Mouse (Mus musculus): ENCODE data around the gene Srpr. TPM values are rescaled to one million over a fixed set of nuclear protein-coding genes. Genes with fewer than 3 reads are reported as not detected.

Srpr gene
- polyA plus RNA-seq, 1 experiment from 2014 or later, result 54.4 TPM

DNA sequence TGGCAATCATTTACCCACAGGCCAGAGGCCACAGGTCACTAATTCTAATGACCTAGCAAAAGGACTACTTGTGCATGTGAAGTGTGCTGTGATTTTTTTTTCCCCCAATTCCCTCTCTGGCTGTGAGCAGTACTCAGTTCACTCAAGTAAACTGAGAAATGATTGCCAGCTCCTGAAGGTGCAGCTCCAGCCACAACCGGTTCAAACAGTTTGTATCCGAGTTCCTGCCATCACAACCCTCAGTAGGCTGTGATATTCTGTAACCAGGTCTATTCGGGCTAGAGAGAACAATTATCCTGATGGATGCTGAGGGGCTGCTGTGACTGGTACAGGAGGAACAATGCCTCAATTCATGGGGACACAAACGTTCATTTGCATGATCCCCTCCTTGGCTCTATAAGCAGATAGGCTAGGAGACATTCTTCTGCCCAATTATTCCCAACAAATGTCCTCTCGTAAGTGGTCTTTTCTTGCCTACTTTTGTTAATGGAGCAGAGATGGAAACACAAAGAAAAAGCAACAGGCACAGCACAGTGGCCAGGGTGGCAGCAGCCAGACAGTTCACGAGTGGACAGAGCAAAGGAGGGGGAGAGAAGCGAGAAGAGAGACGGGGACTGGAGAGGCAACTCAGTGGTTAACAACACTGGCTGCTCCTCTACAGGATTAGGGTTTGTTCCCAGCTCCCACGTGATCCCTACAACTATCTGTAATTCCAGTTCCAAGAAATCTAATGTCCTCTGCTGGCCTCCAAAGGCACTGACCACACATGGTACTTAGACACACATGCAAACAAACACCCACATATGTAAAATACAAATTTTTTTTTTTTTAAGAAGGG lies 33.0 kb upstream of the Srpr start:
- Histone ChIP-seq H3K9me3 (no peaks in the 10 kb centered on the region), H3K27ac (replicated peaks) (0 out of 2 replicates have a peak overlapping the region, but pooled peaks have one; percentile 0), H3K4me1 (peaks cover 11% of the 10 kb centered on the region), H3K9ac (replicated peaks) (0 out of 2 replicates have a peak overlapping the region, but pooled peaks have one; percentile 10), H3K27me3 (no peaks in the 10 kb centered on the region), H3K36me3 (no peaks in the 10 kb centered on the region), H3K4me3 (no peak overlapping the region), H3K4me2 (replicated peaks) (no peak overlapping the region)
- WGBS, result 4% methylated on average over 9 of the region's 9 CpGs
- peak; percentile 64 for ATAC-seq (replicated peaks)

DNA sequence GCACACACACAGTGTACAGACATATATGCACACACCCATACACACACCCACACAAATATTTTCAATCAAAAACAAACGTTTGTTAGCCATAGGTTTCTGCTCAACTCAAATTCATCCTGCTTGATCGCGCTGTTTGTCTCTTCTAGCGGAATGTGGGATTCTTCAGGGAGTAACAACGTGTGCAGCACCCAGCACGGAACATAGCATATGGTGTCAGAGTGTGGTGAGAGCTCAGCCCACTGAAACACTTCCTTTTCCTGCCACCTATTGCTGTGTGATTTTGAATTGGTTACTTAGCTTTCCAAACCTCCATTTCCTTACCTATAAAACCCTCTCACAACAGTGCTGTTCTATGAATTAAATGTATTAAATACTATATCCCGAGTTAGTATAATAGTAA lies 29.9 kb upstream of the Srpr start:
- no peak overlapping the region for H3K4me2 ChIP-seq (replicated peaks)
- no peak overlapping the region for H3K9ac ChIP-seq (replicated peaks)
- ATAC-seq (replicated peaks), result no peak
- no peak overlapping the region for H3K4me3 ChIP-seq
- H3K9me3 ChIP-seq, result no peaks in the 10 kb centered on the region
- WGBS, result 92% methylated on average over 7 of the region's 7 CpGs
- no peaks in the 10 kb centered on the region for H3K36me3 ChIP-seq
- peaks cover 16% of the 10 kb centered on the region for H3K4me1 ChIP-seq
- H3K27me3 ChIP-seq, result no peaks in the 10 kb centered on the region
- no peak overlapping the region for H3K27ac ChIP-seq (replicated peaks)

DNA sequence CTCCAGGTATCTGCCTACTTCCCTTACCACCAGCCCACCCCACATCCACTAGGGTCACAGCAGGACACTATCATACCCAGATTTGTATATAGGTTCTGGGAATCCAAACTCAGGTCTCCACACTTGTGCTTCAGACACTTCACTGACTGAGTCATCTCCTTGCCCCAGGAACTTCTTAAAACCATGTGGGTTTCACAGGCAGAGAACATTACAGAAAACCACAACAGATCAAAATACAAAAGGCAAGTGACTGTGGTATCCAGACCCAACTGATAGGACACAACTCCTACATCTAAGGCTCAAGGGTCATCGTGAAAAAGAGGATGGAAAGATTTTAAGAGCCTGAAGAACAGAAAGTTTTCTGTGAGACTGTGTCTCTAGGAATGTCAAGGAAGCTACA lies 26.6 kb upstream of the Srpr start:
- no peaks in the 10 kb centered on the region for H3K9me3 ChIP-seq
- ATAC-seq (replicated peaks), result no peak
- H3K36me3 ChIP-seq, result no peaks in the 10 kb centered on the region
- H3K27ac ChIP-seq (replicated peaks), result no peak overlapping the region
- H3K9ac ChIP-seq (replicated peaks), result no peak overlapping the region
- 93% methylated on average over 1 of the region's 1 CpGs for WGBS
- no peak overlapping the region for H3K4me2 ChIP-seq (replicated peaks)
- H3K27me3 ChIP-seq, result no peaks in the 10 kb centered on the region
- H3K4me1 ChIP-seq, result peaks cover 13% of the 10 kb centered on the region
- no peak overlapping the region for H3K4me3 ChIP-seq

DNA sequence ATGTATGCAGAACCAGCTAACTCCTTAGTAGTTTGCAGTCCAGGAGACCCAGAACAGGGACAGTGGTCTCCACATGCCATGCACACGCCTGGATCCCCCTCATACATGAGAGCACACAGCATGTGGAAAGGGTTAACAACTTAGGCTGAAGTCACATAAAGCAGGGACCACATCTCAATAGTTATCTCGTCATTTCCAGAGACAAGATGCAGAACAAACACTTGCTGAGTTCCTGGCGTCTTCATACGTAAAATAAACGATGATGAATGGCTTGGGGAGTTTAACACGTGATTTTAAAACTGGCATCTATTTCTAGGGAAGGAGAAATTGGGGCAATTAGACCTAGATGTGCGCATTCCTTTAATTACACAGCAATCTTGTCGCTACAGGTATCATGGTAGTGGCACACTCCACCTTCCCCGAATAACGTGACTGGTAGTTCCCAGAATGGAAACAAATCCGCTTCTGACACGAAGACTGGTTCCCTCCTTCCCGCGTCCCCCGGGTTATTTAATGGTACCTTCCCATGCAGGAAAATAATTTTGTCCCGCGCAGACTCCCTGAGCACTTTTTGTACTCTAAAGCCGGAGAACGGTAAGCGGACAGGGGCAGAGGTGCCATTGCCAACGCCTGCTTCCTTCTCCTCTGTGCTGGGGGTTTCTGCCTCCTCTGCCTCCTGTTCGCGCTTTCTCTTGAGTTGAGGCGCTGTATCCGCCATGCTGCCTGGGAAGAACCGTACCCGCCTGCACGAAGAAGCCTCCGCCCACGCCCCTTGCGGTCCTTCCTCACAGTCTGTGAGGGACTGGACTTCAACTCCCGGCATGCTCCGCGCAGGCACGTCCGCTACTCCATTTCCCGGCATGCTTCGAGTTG lies 24.5 kb upstream of the Srpr start, which contains the start of gene Dcps:
TSS of gene Dcps (minus strand) at position 811 of the 873 bp plus-strand sequence.
- H3K4me2 ChIP-seq (replicated peaks), result peak within 1 kb of the TSS; percentile 80
- no peaks in the 10 kb centered on the region for H3K36me3 ChIP-seq
- H3K9me3 ChIP-seq, result no peaks in the 10 kb centered on the region
- ATAC-seq (replicated peaks), result peak; percentile 98
- H3K27me3 ChIP-seq, result no peaks in the 10 kb centered on the region
- peak within 1 kb of the TSS; percentile 98 for H3K27ac ChIP-seq (replicated peaks)
- peak within 1 kb of the TSS; percentile 84 for H3K4me3 ChIP-seq
- WGBS, result under 1% methylated on average over 38 of the region's 38 CpGs
- peaks cover 13% of the 10 kb centered on the region for H3K4me1 ChIP-seq
- peak within 1 kb of the TSS; percentile 80 for H3K9ac ChIP-seq (replicated peaks)

DNA sequence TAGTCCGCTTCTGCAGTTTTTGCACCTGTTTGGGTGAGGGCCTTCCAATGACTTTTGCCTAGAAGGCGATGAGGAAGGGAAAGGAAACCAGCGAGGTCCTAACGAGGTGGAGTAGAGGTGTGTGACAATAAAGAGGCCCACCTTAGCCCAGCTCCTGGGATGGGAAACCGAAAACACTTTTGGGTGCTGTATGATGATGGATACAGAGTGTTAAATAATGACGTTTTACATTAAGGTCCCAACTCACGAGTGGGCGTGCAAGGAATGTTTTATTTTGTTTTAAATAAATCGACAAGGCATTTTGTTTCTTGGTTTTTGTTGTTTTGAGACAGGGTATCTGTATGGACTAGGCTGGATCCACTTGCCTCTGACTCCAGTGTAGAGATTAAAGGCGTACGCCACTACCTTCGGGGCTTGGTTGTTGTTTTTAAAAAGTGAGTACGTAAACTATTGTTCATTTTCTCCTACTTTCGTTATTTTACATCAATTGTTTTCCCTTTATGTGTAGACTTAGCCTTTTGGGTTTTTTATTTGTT lies 23.8 kb upstream of the Srpr start:
- peaks cover 13% of the 10 kb centered on the region for H3K4me1 ChIP-seq
- peak overlapping the region; percentile 80 for H3K4me2 ChIP-seq (replicated peaks)
- H3K9me3 ChIP-seq, result no peaks in the 10 kb centered on the region
- H3K4me3 ChIP-seq, result peak overlapping the region; percentile 84
- no peaks in the 10 kb centered on the region for H3K27me3 ChIP-seq
- peak; percentile 42; the same call in 1 of the 2 replicates for ATAC-seq (replicated peaks)
- 47% methylated on average over 14 of the region's 14 CpGs for WGBS
- H3K27ac ChIP-seq (replicated peaks), result peak overlapping the region; percentile 98
- H3K9ac ChIP-seq (replicated peaks), result peak overlapping the region; percentile 80
- no peaks in the 10 kb centered on the region for H3K36me3 ChIP-seq

DNA sequence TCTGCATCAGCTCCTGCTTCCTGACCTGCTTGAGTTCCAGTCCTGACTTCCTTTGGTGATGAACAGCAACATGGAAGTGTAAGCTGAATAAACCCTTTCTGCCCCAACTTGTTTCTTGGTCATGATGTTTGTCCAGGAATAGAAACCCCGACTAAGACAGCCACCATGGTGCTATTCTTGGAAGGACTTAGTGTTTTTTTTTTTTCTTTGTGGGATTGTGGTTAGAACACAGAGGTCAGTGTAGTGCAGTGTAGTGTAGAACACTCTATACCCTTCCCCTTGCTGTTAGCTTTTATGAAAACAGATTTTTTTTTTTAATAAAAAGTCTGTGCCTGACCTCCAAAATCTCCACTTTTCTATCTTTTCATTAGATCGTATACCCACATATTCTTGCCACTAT lies 17.1 kb upstream of the Srpr start:
- H3K4me2 ChIP-seq (replicated peaks), result no peak overlapping the region
- no peaks in the 10 kb centered on the region for H3K9me3 ChIP-seq
- ATAC-seq (replicated peaks), result no peak
- no peak overlapping the region for H3K4me3 ChIP-seq
- no peak overlapping the region for H3K27ac ChIP-seq (replicated peaks)
- H3K4me1 ChIP-seq, result no peaks in the 10 kb centered on the region
- no peak overlapping the region for H3K9ac ChIP-seq (replicated peaks)
- no peaks in the 10 kb centered on the region for H3K36me3 ChIP-seq
- H3K27me3 ChIP-seq, result no peaks in the 10 kb centered on the region
- WGBS, result 82% methylated on average over 2 of the region's 2 CpGs

DNA sequence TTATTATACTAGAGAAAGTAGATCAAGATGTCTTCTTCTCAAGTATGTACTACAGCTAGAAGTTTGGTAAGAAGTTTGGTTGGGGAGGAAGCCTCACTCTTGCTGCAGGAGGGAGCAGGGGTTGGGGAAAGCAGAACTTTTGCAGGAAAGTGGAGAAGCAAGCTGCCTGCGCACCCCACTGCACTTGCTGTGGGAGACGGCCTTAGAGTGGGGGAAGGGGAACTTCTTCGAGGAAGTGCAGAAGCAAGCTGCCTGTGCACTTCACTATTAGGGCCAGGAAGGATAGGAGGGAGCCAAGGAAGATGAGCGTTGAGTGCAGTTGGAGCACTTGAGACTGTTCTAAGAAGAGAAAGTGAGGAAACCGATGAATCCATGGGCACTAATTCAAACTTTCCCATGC lies 16.6 kb upstream of the Srpr start:
- Histone ChIP-seq H3K36me3 (no peaks in the 10 kb centered on the region), H3K4me2 (replicated peaks) (no peak overlapping the region), H3K9me3 (no peaks in the 10 kb centered on the region), H3K9ac (replicated peaks) (no peak overlapping the region), H3K27ac (replicated peaks) (no peak overlapping the region), H3K4me3 (no peak overlapping the region), H3K27me3 (no peaks in the 10 kb centered on the region), H3K4me1 (no peaks in the 10 kb centered on the region)
- 73% methylated on average over 5 of the region's 5 CpGs for WGBS
- no peak for ATAC-seq (replicated peaks)

DNA sequence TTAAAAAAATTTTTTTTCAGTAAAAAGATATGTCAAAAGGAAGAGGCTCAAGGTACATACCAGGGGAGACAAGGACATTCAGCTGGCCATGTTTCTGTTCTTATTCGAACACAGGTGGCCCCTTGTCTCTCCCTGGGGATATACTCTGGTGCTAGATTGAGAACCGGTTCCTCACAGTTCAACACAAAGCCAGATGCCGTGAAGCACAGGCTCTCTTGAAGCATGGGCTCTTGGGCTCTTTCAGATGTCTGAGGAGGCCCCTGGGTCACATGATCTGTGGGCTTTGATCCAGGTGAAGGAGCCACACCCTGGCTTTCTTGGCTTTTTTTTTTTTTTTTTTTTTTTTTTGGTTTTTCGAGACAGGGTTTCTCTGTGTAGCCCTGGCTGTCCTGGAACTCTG lies 13.5 kb upstream of the Srpr start:
- Histone ChIP-seq H3K36me3 (no peaks in the 10 kb centered on the region), H3K4me3 (no peak overlapping the region), H3K27me3 (no peaks in the 10 kb centered on the region), H3K9ac (replicated peaks) (no peak overlapping the region), H3K4me2 (replicated peaks) (no peak overlapping the region), H3K27ac (replicated peaks) (no peak overlapping the region), H3K9me3 (no peaks in the 10 kb centered on the region), H3K4me1 (peaks cover 10% of the 10 kb centered on the region)
- WGBS, result 85% methylated on average over 4 of the region's 4 CpGs
- ATAC-seq (replicated peaks), result no peak

DNA sequence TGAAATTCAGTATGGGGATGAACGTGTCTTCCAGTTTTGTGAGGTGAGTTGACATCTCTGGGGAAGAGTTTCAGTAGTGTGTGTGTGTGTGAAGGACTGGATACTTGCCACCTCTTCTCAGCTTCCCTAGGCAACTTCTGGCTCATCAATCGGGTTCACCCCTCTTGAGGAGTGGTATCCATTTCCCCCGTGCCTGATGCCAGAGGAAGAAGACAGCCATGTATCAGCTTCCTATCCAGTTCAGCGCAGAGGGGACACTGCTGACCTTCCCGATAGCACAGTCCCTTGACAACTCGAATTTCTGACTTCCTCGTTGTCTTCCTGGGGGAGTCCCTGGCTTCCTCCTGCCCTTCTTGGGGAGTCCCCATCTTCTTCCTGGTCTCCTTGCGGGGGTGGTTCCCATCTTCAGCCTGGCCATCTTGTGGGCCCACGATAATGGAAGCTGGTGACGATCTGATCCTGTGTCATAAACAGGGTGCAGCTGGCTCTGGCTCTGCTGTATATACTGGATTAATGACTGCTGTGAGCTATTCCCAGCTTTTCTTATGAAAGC lies 12.5 kb upstream of the Srpr start:
- 86% methylated on average over 10 of the region's 10 CpGs for WGBS

DNA sequence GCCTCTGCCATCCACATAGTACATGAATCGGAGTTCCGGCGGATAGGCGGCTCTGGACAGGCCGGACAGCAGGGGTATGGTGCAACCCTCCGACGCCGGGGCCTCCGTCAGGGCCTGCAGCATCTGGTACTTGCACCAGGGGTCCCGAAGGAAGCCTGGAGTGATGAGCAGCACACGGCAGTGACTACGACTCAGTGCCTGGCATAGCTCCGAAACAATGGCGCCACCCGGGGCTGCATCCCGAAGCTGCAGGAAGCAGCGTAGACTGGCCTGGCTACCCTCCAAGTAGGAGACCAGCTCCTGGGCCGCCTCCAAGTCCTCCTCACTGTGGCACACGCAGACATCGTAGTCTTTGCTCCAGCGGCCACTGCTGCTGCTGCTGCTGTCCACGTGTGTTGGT lies 11.3 kb upstream of the Srpr start:
- H3K27ac ChIP-seq (replicated peaks), result no peak overlapping the region; the same call in 1 of the 2 replicates

More for the DNA sequence above, 12.5 kb upstream of the Srpr start:
- Histone ChIP-seq H3K9ac (replicated peaks) (no peak overlapping the region), H3K27ac (replicated peaks) (no peak overlapping the region), H3K36me3 (no peaks in the 10 kb centered on the region), H3K4me2 (replicated peaks) (no peak overlapping the region), H3K4me1 (peaks cover 10% of the 10 kb centered on the region), H3K4me3 (no peak overlapping the region), H3K27me3 (no peaks in the 10 kb centered on the region), H3K9me3 (no peaks in the 10 kb centered on the region)
- no peak for ATAC-seq (replicated peaks)

DNA sequence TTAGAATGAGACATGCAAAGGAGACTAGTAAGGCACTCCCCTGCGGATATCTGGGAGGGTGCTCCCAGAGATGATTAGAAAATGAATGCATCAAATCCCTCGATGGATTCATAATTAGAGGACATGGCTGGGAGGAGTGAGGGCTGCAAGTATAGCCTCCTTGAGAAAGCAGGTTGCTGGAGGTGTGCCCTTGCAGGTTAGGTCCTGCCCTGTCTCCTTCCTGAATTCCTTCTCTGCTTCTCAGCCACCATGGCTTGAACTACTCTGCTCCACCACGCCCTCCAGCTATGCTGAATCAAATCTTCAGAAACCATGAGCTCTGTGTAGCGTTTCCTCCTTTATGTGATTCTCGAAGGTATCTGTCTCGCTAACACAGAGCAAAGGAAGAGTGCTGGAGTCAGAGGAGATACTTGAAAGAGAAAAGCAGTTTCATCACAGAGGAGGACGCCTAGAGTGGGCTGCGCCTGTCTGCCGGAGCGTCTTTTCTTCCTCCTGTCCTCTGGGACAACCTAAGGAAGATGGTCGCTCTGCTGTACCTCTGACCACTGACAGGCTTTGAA lies 6.9 kb upstream of the Srpr start:
- WGBS, result 85% methylated on average over 11 of the region's 11 CpGs
- no peak overlapping the region for H3K27ac ChIP-seq (replicated peaks)
- H3K36me3 ChIP-seq, result no peaks in the 10 kb centered on the region
- no peak overlapping the region for H3K9ac ChIP-seq (replicated peaks)
- peaks cover 10% of the 10 kb centered on the region for H3K4me1 ChIP-seq
- no peak for ATAC-seq (replicated peaks)
- no peak overlapping the region for H3K4me3 ChIP-seq
- no peaks in the 10 kb centered on the region for H3K27me3 ChIP-seq
- H3K4me2 ChIP-seq (replicated peaks), result no peak overlapping the region
- H3K9me3 ChIP-seq, result no peaks in the 10 kb centered on the region

More for the DNA sequence above, 11.3 kb upstream of the Srpr start:
- H3K4me2 ChIP-seq (replicated peaks), result peak overlapping the region; percentile 4; the same call in 1 of the 2 replicates
- no peak overlapping the region for H3K9ac ChIP-seq (replicated peaks)
- no peaks in the 10 kb centered on the region for H3K9me3 ChIP-seq
- WGBS, result 55% methylated on average over 22 of the region's 22 CpGs
- no peaks in the 10 kb centered on the region for H3K27me3 ChIP-seq
- H3K4me1 ChIP-seq, result peaks cover 10% of the 10 kb centered on the region
- H3K4me3 ChIP-seq, result no peak overlapping the region
- ATAC-seq (replicated peaks), result peak; percentile 68
- no peaks in the 10 kb centered on the region for H3K36me3 ChIP-seq
